Mouse (Mus musculus) limb, embryonic 10.5 days (tissue): ENCODE results near the gene Dnm3. TPM values are rescaled to one million over a fixed set of nuclear protein-coding genes. Genes with fewer than 3 reads are reported as not detected.

Experiments used
- DNase-seq: peaks from one replicate; pipeline ENCODE4 v3.0.0-alpha.2; 2017; ENCODE audit warnings: low spot score
- H3K27ac ChIP-seq: fragments of 300-500 bp; sonication (generic); 2 replicates; pipeline ENCODE4 v1.5.1; 2016; ENCODE audit warnings: mild to moderate bottlenecking
- H3K27me3 ChIP-seq: fragments of 300-500 bp; sonication (generic); 2 replicates; pipeline ENCODE4 v1.6.1; 2016; ENCODE audit warnings: low read depth, mild to moderate bottlenecking; ENCODE audit not compliant: poor library complexity, severe bottlenecking
- H3K36me3 ChIP-seq: fragments of 300-500 bp; sonication (generic); 2 replicates; pipeline ENCODE4 v1.6.1; 2016; ENCODE audit warnings: mild to moderate bottlenecking, moderate library complexity
- H3K4me1 ChIP-seq: fragments of 300-500 bp; sonication (generic); 2 replicates; pipeline ENCODE4 v1.6.1; 2016
- H3K4me3 ChIP-seq: fragments of 300-500 bp; sonication (generic); 2 replicates; pipeline ENCODE4 v1.5.1; 2016; ENCODE audit warnings: mild to moderate bottlenecking, moderate library complexity
- H3K9me3 ChIP-seq: fragments of 300-500 bp; sonication (generic); replicated peaks from 2 replicates; pipeline ENCODE4 v1.6.1; 2016; ENCODE audit warnings: mild to moderate bottlenecking
- WGBS: fragments of 180-500 bp; shearing (Covaris S2); methylation state at CpG from one replicate; pipeline ENCODE4 v1.1.7; 2016; 5-methylcytosine and 5-hydroxymethylcytosine counted together
- polyA plus RNA-seq: library from polyadenylated mRNA; unstranded; fragments of >200 nt; fragmentation: Nextera tagmentation; extraction: Ambion mirVana; gene quantifications from 2 replicates; pipeline ENCODE4 v1.2.1, GENCODE M21; 2016

Gene Dnm3
- polyA plus RNA-seq, 1 experiment from 2014 or later, result 11.6 TPM

GRCm38 (mm10) chr1:162253971-162254641 is 223.7 kb downstream of the Dnm3 start:
- no peaks in the 10 kb centered on the region for H3K36me3 ChIP-seq
- no peaks in the 10 kb centered on the region for H3K27me3 ChIP-seq
- no peaks in the 10 kb centered on the region for H3K9me3 ChIP-seq
- 18% methylated on average over 8 of the region's 8 CpGs for WGBS
- H3K27ac ChIP-seq, result peak overlapping the region; percentile 84
- H3K4me1 ChIP-seq, result peaks cover 44% of the 10 kb centered on the region
- no peak overlapping the region for H3K4me3 ChIP-seq
- DNase-seq, result peak; percentile 46

- no peak for DNase-seq
- WGBS, result 64% methylated on average over 2 of the region's 2 CpGs
- Histone ChIP-seq H3K4me1 (peaks cover 54% of the 10 kb centered on the region), H3K9me3 (no peaks in the 10 kb centered on the region), H3K4me3 (no peak overlapping the region), H3K36me3 (no peaks in the 10 kb centered on the region), H3K27ac (peak overlapping the region; percentile 84), H3K27me3 (no peaks in the 10 kb centered on the region)
Measured at GRCm38 (mm10) chr1:162252869-162253268, 225.0 kb downstream of the Dnm3 start.

GRCm38 (mm10) chr1:162247216-162247615 is 230.6 kb downstream of the Dnm3 start:
- Histone ChIP-seq H3K36me3 (no peaks in the 10 kb centered on the region), H3K4me1 (peaks cover 33% of the 10 kb centered on the region), H3K4me3 (no peak overlapping the region), H3K27ac (no peak overlapping the region), H3K9me3 (no peaks in the 10 kb centered on the region), H3K27me3 (no peaks in the 10 kb centered on the region)
- DNase-seq, result no peak
- 84% methylated on average over 5 of the region's 5 CpGs for WGBS

- H3K4me3 ChIP-seq, result no peak overlapping the region
- H3K36me3 ChIP-seq, result no peaks in the 10 kb centered on the region
- H3K4me1 ChIP-seq, result peaks cover 44% of the 10 kb centered on the region
- 18% methylated on average over 2 of the region's 2 CpGs for WGBS
- H3K27ac ChIP-seq, result peak overlapping the region; percentile 67
- H3K9me3 ChIP-seq, result no peaks in the 10 kb centered on the region
- H3K27me3 ChIP-seq, result no peaks in the 10 kb centered on the region
- DNase-seq, result no peak
Measured at GRCm38 (mm10) chr1:162243651-162243990, 234.2 kb downstream of the Dnm3 start.

GRCm38 (mm10) chr1:162242980-162243650 is 234.7 kb downstream of the Dnm3 start:
- H3K27me3 ChIP-seq, result no peaks in the 10 kb centered on the region
- H3K36me3 ChIP-seq, result no peaks in the 10 kb centered on the region
- H3K9me3 ChIP-seq, result no peaks in the 10 kb centered on the region
- peaks cover 44% of the 10 kb centered on the region for H3K4me1 ChIP-seq
- H3K4me3 ChIP-seq, result no peak overlapping the region
- DNase-seq, result no peak
- WGBS, result 39% methylated on average over 7 of the region's 7 CpGs
- peak overlapping the region; percentile 67 for H3K27ac ChIP-seq

- Histone ChIP-seq H3K4me3 (no peak overlapping the region), H3K36me3 (no peaks in the 10 kb centered on the region), H3K27me3 (no peaks in the 10 kb centered on the region), H3K9me3 (no peaks in the 10 kb centered on the region), H3K27ac (peak overlapping the region; percentile 51; the same call in 1 of the 2 replicates), H3K4me1 (peaks cover 46% of the 10 kb centered on the region)
- 95% methylated on average over 4 of the region's 4 CpGs for WGBS
- no peak for DNase-seq
Measured at GRCm38 (mm10) chr1:162240720-162241119, 237.1 kb downstream of the Dnm3 start.

- Histone ChIP-seq H3K27me3 (no peaks in the 10 kb centered on the region), H3K27ac (peak overlapping the region; percentile 70; the same call in 1 of the 2 replicates), H3K36me3 (no peaks in the 10 kb centered on the region), H3K4me1 (peaks cover 38% of the 10 kb centered on the region), H3K9me3 (no peaks in the 10 kb centered on the region), H3K4me3 (no peak overlapping the region)
- WGBS, result 61% methylated on average over 3 of the region's 3 CpGs
- no peak for DNase-seq
Measured at GRCm38 (mm10) chr1:162238646-162239045, 239.2 kb downstream of the Dnm3 start.

GRCm38 (mm10) chr1:162236624-162237159 is 241.1 kb downstream of the Dnm3 start:
- 83% methylated on average over 7 of the region's 7 CpGs for WGBS
- no peaks in the 10 kb centered on the region for H3K36me3 ChIP-seq
- peaks cover 28% of the 10 kb centered on the region for H3K4me1 ChIP-seq
- H3K4me3 ChIP-seq, result no peak overlapping the region
- no peaks in the 10 kb centered on the region for H3K9me3 ChIP-seq
- H3K27me3 ChIP-seq, result no peaks in the 10 kb centered on the region
- DNase-seq, result no peak
- no peak overlapping the region for H3K27ac ChIP-seq

- 77% methylated on average over 7 of the region's 7 CpGs for WGBS
- peaks cover 28% of the 10 kb centered on the region for H3K4me1 ChIP-seq
- DNase-seq, result peak; percentile 53
- peaks cover 23% of the 10 kb centered on the region for H3K36me3 ChIP-seq
- H3K27ac ChIP-seq, result peak overlapping the region; percentile 63
- no peak overlapping the region for H3K4me3 ChIP-seq
- no peaks in the 10 kb centered on the region for H3K27me3 ChIP-seq
- H3K9me3 ChIP-seq, result no peaks in the 10 kb centered on the region
Measured at GRCm38 (mm10) chr1:162225621-162226147, 252.2 kb downstream of the Dnm3 start.

GRCm38 (mm10) chr1:162224817-162225605 is 252.8 kb downstream of the Dnm3 start:
- no peaks in the 10 kb centered on the region for H3K9me3 ChIP-seq
- peaks cover 29% of the 10 kb centered on the region for H3K36me3 ChIP-seq
- peaks cover 23% of the 10 kb centered on the region for H3K4me1 ChIP-seq
- WGBS, result 72% methylated on average over 10 of the region's 10 CpGs
- H3K4me3 ChIP-seq, result no peak overlapping the region
- DNase-seq, result peak; percentile 53
- peak overlapping the region; percentile 63 for H3K27ac ChIP-seq
- no peaks in the 10 kb centered on the region for H3K27me3 ChIP-seq

- H3K27ac ChIP-seq, result peak overlapping the region; percentile 97; the same call in 1 of the 2 replicates
- no peaks in the 10 kb centered on the region for H3K27me3 ChIP-seq
- DNase-seq, result no peak
- no peaks in the 10 kb centered on the region for H3K9me3 ChIP-seq
- WGBS, result 86% methylated on average over 3 of the region's 3 CpGs
- H3K36me3 ChIP-seq, result peaks cover 33% of the 10 kb centered on the region
- H3K4me1 ChIP-seq, result peaks cover 19% of the 10 kb centered on the region
- H3K4me3 ChIP-seq, result no peak overlapping the region
Measured at GRCm38 (mm10) chr1:162224061-162224460, 253.8 kb downstream of the Dnm3 start.

GRCm38 (mm10) chr1:162223258-162223940 is 254.4 kb downstream of the Dnm3 start:
- 76% methylated on average over 8 of the region's 8 CpGs for WGBS
- H3K4me3 ChIP-seq, result peak overlapping the region; percentile 69
- H3K27ac ChIP-seq, result peak overlapping the region; percentile 97
- peaks cover 19% of the 10 kb centered on the region for H3K4me1 ChIP-seq
- peak; percentile 50 for DNase-seq
- no peaks in the 10 kb centered on the region for H3K9me3 ChIP-seq
- H3K36me3 ChIP-seq, result peaks cover 33% of the 10 kb centered on the region
- H3K27me3 ChIP-seq, result no peaks in the 10 kb centered on the region
